Mouse (Mus musculus) MEL (cell line): ENCODE measurements around the gene H2-Eb2.

Experiments used
- CTCF ChIP-seq, 3 experiments: IDR thresholded peaks in 2 of 3; conservative IDR thresholded peaks in 1 of 3; 2 replicates each; pipeline ENCODE4 v1.5.1; 2011 to 2012; ENCODE audit warnings: low read length in 3 of 3, low read depth in 2 of 3, mild to moderate bottlenecking in 2 of 3, improper control_type of control experiment in 1 of 3, inconsistent platforms in 1 of 3, mixed read lengths in 1 of 3, moderate library complexity in 1 of 3; ENCODE audit not compliant: control insufficient read depth in 1 of 3, insufficient read depth in 1 of 3, poor library complexity in 1 of 3, severe bottlenecking in 1 of 3
- GATA1 ChIP-seq: IDR thresholded peaks from 2 replicates; pipeline ENCODE4 v1.6.1; 2011; ENCODE audit warnings: low read depth, low read length, improper control_type of control experiment
- RCOR1 ChIP-seq: IDR thresholded peaks from 2 replicates; pipeline ENCODE4 v1.6.1; 2012; ENCODE audit warnings: low read depth, mild to moderate bottlenecking, inconsistent platforms, low read length, improper control_type of control experiment
- ZKSCAN1 ChIP-seq: IDR thresholded peaks from 2 replicates; pipeline ENCODE4 v1.6.1; 2012; ENCODE audit warnings: low read depth, mild to moderate bottlenecking, inconsistent platforms, low read length, improper control_type of control experiment, moderate library complexity

GRCm38 (mm10) chr17:34326373-34326772, 908 bp downstream of the H2-Eb2 start:
- TF ChIP-seq GATA1 (no peak), ZKSCAN1 (no peak), CTCF (IDR thresholded peaks at IDR 0.05 in 2 of 3, conservative IDR thresholded peaks at IDR 0.05 in 1 of 3; ENCODE audit: control insufficient read depth in 1 of 3, insufficient read depth in 1 of 3, low read depth in 2 of 3, low read length in 3 of 3, poor library complexity in 1 of 3, severe bottlenecking in 1 of 3) (no peak), RCOR1 (no peak)
